Mouse (Mus musculus) stomach, postnatal 0 days (tissue): ENCODE results near the gene Phlda2.

Experiments used
- CTCF ChIP-seq: IDR thresholded peaks from 2 replicates; pipeline ENCODE4 v1.5.1; 2016; ENCODE audit warnings: antibody characterized with exemption, low read depth, mild to moderate bottlenecking, moderate library complexity
- EP300 ChIP-seq: optimal IDR thresholded peaks from 2 replicates; pipeline ENCODE3; 2016; ENCODE audit warnings: antibody characterized with exemption

- TF ChIP-seq CTCF (no peak), EP300 (no peak)
These were observed 25.1 kb downstream of the Phlda2 start for GRCm38 (mm10) chr7:143477800-143478199.
